Mouse (Mus musculus) kidney, postnatal 4 days (tissue): ENCODE results near the gene Rnd2.
A peak's percentile ranks its signal among the peaks of the same experiment; 100 is the strongest.
"Not testable (repeated sequence)": the region's sequence is repeated elsewhere in the genome, so short reads cannot be mapped to it uniquely, and the experiment has no call there.

Experiments used
- DNase-seq, 2 experiments: peaks; one replicate each; pipeline ENCODE4 v3.0.0; 2021; ENCODE audit warnings: mixed read lengths in 2 of 2

Gene Rnd2

DNA sequence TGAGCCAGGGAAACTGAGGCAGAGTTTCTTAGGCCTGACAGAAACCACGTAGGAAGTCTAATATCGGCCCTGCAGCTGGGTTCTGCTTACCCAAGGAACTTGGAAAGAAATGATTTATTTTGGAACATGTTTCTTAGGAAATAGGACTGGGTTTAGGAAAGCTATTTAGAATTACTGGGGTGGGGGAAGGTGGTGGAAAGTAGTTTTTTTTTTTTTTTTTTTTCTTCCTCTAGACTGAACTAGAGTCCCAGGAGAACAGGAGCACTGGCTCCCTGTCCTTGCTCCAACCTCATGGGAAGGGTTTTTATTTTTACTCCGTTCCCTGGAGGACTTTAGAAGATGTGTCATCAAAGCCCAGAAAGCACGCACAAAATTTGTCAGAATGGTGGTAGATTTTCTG, 4.4 kb downstream of the Rnd2 start:
- no peak for DNase-seq

DNA sequence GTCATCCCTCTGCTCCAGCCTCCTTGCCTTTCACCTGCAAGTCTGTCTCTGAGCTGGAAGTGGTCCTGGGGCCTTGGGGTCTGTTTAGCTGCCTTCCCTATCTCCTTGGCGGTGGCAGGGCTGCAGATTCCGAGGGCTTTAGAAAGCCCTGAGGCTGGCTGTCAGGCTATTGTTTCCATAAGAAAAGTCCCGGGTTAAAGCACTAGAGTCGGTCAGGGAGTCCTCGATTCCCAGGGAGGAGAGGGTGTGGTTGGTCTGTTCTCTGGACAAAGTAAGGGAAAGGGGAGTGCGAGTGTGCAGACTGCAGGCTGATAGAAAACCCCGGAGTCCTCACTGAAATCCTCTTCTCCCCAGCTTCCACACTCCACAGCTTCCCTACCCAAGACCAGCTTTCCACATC, 5.4 kb downstream of the Rnd2 start:
- no peak for DNase-seq

DNA sequence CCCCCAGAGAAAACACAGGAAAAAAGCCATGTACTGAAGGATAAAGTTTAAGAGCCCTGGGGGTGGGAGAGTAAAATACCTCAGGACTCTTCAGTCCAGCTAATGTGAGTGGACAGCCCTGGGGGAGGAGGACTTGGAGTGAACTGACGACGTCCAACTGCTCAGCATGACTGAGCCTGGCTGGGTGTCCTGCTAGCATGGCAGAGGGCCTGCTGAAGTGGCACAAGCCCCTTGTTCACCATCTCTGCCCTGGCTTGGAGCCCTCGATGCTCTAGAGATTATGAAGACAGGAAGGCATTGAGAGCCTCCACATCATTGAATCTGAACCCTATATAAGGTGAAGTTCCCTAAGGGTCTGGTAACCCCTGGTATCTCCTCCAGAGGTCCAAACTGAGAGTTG, 7.1 kb downstream of the Rnd2 start:
- DNase-seq = no peak

- DNase-seq = peak in 1 of 2 experiments; percentile 37
These were observed 7.5 kb downstream of the Rnd2 start for GRCm38 (mm10) chr11:101472336-101472735.

GRCm38 (mm10) chr11:101473686-101474085, 8.9 kb downstream of the Rnd2 start:
- not testable (repeated sequence) for DNase-seq

DNA sequence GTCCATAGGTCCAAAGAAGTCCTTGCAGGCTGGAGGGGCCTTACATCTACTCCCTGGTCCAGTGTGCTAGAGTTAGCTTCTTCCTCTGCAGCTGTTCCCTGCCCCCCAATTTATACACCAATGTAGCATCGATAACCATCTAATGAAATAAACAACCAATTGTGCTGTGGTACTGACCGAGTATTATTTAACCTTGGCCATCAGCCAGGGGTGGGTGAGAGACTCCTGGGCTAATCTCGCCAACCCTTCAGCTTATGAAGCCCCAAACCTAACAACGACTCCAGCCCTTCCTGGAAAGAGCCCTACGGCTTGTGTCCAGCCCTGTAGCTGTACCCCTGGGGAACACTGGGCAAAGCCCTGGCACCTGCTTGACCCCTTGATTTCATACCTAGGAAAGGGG, 9.5 kb downstream of the Rnd2 start:
- DNase-seq = no peak

GRCm38 (mm10) chr11:101476361-101476760, 11.6 kb downstream of the Rnd2 start:
- DNase-seq = not testable (repeated sequence)

- DNase-seq = no peak
These were observed 12.4 kb downstream of the Rnd2 start for GRCm38 (mm10) chr11:101477194-101477551.

DNA sequence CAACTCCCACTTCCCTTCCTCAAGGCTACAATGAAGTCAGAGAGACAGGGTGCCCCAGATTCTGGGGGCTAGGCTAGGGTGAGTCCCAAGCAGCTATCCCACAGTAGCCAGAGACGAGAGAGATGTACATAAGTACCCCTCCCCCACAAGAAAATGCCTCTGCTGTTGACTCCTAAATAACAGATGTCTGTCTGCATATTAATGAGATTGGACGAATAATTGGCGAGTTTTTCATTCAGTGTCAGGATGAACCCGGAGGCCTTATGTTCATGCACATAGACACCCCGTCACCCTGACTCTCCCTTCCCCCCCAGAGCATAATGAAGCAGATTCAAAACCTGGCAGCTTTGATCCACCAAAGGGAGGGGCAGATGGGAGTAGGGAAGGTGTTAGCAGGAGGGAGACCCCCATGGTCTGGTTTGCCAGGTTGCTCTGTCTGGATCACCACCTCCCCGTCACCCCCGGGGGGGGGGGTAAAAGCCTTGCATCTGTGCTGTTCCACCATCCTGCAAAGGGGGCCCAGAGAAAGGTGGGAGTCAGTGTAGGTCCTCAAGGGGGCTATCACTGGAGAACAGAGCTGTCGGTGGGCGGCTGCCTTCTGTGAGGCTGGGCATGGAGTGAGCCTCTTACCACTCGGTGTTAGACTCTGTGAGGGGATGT, 12.9 kb downstream of the Rnd2 start:
- DNase-seq = no peak

DNA sequence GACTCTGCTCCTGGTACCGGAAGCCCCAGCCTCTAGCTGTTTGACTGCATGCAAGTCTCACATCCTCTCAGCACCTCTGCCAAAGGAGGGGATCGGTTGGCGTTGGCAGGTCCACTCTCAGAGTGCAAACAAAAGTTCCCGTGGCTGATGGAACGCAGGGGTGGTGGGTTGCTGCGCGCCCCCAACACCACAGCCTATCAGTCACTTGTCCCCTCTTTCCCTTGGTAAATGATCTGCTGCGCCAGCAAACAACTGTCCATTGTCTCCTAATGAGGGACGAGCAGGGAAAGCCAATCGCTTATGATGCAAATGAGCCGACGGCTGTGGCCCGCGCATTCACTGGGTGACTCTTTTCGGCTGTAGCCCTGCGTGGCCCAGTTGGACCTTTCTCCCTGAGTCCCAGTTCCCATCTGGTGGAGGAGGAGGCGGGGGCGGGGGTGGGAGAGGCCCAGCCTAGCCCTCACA, 14.4 kb downstream of the Rnd2 start:
- DNase-seq = peak in 1 of 2 experiments; percentile 24

GRCm38 (mm10) chr11:101480912-101481311, 16.1 kb downstream of the Rnd2 start:
- DNase-seq = no peak

GRCm38 (mm10) chr11:101483804-101484203, 19.0 kb downstream of the Rnd2 start:
- DNase-seq = no peak

DNA sequence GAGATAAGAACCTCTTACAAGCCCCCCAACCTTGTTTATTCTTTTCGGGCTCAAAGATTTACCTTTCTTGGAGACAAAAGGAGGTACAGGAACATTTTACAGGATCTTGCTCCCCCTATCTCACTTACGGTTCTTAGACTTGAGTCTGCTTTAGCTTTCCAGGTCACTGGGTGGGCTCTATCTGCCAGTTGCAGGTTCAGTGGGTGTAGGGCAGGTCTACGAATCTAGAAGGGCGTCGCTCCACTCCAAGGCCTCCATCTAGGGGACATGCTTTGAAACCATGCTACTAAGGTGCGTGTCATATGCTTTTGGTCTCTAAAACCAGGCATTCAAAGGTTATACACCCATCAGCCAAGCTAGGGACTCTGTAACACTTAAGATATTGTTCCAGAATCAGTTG, 19.4 kb downstream of the Rnd2 start:
- DNase-seq = no peak

DNA sequence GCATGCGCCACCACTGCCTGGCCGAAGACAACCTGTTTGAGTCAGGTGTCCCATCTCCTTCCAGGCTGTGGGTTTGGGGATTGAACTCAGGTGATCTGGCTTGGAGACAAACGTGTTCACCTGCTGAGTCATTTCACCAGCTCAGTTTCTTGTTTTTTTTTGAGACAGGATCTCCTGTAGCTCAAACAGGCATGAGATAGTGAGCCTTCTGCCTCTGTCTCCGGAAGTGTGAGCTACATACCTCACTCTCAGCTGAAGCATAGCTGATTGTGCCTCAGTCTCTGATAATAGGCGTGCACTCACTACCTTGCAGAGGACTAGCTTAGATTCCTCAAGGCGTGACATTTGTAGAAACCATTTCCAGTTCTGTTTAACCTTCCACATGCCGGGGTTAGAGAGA, 20.0 kb downstream of the Rnd2 start:
- DNase-seq = no peak

DNA sequence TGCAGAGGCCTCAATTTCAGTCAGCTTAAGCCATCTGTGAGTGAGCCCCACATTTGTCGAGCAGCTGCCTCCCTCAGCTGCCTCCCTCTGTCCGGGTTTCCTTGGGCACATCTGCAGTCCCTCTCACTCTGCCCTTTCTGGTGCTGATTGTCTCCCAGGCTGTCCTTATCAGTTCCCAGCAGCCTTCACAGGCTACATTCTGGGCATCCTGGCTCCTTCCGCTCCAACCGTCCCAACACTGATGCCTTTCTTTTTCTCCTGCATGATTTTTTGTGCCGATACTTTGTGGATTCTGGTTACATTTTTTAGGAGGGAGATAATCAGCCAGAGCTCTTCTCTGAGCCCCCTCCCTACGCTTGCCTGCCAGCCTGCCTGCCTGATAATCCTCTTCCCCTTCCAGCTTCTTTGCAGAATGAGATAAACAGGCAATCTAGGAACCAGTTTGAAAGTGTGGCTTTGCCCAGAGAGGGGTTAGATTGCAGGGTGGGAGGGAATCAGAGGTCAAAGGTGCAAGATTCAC, 20.8 kb downstream of the Rnd2 start:
- DNase-seq = no peak

GRCm38 (mm10) chr11:101486126-101486525, 21.3 kb downstream of the Rnd2 start:
- no peak for DNase-seq

GRCm38 (mm10) chr11:101506269-101506780, 41.5 kb downstream of the Rnd2 start:
- no peak for DNase-seq

GRCm38 (mm10) chr11:101507090-101507489, 42.3 kb downstream of the Rnd2 start:
- DNase-seq = no peak

DNA sequence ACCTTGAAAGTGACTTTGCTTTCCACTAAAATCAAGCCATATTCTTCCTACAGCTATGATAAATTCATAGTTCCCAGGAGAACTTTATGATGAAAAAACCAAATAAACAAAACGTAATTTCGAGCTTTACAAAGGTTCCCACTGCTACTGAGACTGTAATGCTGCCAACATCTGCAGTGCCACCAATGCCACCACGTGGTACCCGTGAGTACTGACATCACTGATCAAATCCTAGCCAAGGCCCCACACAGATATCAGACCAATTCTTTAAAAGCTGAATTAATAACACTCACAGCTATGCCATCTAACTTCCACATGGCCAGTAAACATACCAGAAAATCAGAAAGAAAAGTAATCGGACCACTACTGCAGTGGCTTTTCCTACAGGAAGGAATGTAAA, 54.1 kb downstream of the Rnd2 start:
- DNase-seq = peak in 1 of 2 experiments; percentile 13

DNA sequence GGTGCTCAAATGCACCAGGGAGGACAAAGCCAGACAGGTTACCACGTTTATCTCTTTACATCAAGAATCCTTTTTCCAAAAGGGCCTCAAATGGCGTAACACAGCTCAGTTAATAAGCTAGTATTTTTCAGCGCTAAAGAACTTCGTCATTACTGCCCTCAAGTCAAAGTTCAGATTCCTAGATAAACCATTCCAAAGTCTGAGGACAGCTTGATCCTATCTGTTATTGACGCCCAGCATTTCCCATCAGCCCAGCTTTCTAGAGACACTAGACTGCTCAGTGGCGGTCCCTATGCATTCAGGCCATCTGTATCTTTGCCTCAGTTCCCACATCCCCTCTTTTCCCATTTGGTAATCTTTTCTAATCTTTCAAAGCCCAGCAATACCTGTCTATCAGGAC, 54.6 kb downstream of the Rnd2 start:
- no peak for DNase-seq
